Mouse (Mus musculus) adipocyte (in vitro differentiated cells): ENCODE data around the gene Igfbp4.

Experiments used
- DNase-seq: peaks from one replicate; pipeline ENCODE4 v3.0.0-alpha.2; 2016; ENCODE audit warnings: low spot score

Gene Igfbp4

GRCm38 (mm10) chr11:99080902-99081543 is 40.0 kb downstream of the Igfbp4 start:
- peak; percentile 61 for DNase-seq

- DNase-seq, result peak; percentile 76
Observed at GRCm38 (mm10) chr11:99081566-99081965, 40.5 kb downstream of the Igfbp4 start.

GRCm38 (mm10) chr11:99082098-99082497 is 41.1 kb downstream of the Igfbp4 start:
- DNase-seq, result peak; percentile 79

- DNase-seq, result peak; percentile 81
Observed at GRCm38 (mm10) chr11:99083516-99083915, 42.5 kb downstream of the Igfbp4 start.

DNA sequence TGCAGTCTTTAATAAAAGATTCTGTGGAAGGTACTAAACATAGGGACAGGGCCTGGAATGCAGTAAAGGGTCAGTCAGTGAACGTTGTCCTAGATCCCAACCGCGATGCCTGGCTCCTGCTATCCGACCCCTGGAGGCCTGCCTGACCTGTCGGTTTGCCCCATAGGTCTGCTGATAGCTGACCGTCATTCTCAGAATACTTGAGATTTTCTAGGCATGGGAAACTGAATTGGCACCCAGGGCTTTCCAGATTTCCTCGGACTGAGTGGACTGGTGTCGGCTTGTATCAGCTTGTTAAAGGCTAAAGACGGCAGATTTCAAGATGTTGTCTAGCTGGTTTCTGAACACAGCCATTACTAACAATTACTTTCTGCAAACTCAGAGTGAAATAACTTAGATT is 43.3 kb downstream of the Igfbp4 start:
- DNase-seq, result no peak

- DNase-seq, result no peak
Observed at GRCm38 (mm10) chr11:99088486-99088885, 47.4 kb downstream of the Igfbp4 start.

GRCm38 (mm10) chr11:99089077-99089601 is 48.1 kb downstream of the Igfbp4 start, which contains the start of gene Tns4:
Tns4 (minus strand) TSS chr11:99089306.
- DNase-seq, result no peak

GRCm38 (mm10) chr11:99090391-99090790 is 49.3 kb downstream of the Igfbp4 start:
- no peak for DNase-seq

GRCm38 (mm10) chr11:99091666-99092065 is 50.6 kb downstream of the Igfbp4 start:
- DNase-seq, result no peak

DNA sequence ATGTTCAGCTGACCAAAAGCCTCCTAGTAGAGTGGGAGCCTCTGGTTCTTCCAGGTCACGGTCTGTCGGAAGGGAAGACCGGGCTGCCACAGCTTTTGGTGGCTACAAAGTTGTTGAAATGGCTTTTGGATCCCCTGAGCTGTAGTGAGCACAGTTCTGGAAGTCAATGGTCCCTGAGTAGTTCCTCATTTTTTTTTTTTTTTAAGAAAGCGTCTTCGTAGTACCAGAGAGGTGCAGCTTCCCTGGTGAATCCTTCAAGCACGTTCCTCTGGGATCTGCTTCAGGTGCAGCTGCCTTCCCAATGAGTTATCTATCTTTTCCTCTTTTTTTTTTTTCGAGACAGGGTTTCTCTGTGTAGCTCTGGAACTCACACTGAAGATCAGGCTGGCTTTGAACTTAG is 52.7 kb downstream of the Igfbp4 start:
- no peak for DNase-seq

GRCm38 (mm10) chr11:99094911-99095676 is 54.0 kb downstream of the Igfbp4 start:
- no peak for DNase-seq

DNA sequence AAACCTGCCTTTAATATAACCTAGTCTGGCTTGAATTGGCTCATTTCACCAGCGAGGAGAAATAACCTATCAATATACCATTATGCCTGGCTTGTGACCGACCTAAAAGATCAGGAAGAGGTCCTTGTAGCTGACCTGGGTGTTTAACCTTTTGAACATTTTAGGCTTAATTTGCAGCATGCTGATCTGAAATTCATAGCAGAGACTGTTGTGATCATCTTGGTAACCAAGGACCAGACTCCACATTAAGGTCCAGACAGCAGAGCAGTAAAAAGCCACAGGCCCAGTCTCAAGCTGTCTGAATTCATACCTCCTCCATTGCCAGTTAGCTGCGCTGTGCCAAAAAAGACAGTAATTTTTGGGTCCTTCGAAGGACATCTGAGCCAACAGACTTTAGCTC is 54.7 kb downstream of the Igfbp4 start:
- DNase-seq, result no peak

GRCm38 (mm10) chr11:99096417-99096816 is 55.4 kb downstream of the Igfbp4 start:
- DNase-seq, result no peak

- DNase-seq, result no peak
Observed at GRCm38 (mm10) chr11:99096996-99097774, 56.1 kb downstream of the Igfbp4 start.

DNA sequence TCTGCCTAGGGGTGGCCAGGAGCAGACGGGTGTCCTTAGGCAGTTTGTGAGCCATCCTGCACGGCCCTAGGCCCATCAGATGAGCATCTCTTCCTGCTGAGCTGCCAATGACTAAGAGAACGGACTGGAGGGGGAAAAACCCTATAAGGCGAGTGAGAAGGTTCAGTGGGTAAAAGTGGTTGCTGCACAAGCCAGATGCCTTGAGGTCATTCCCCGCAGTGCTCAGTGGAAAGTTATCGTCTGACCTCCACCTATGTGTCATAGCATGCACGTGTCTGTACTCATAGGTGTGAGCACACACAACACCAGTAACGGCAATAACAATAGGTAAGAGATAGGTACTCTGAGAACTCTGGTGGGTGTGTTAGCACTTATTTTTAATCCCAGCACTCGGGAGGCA is 57.9 kb downstream of the Igfbp4 start:
- DNase-seq, result no peak

- DNase-seq, result no peak
Observed at GRCm38 (mm10) chr11:99099516-99099915, 58.5 kb downstream of the Igfbp4 start.

DNA sequence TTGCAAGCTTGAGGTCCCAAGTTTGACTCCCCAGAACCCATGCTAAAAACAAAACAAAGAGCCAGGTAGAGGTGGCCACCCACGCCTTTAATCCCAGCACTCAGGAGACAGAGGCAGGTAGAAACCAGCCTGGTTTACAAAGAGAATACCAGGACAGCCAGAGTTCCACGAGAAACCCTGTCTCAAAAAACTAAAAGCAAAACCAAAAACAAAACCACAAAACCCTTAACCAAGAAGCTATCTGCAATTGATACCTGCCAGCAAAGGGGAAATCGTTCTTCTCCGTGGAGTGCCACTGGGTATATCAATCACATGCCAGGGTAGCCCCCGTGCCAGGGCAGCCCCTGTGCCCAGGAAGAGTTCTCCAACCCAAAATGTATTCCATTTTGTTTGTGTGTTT is 59.2 kb downstream of the Igfbp4 start:
- DNase-seq, result no peak

GRCm38 (mm10) chr11:99101693-99102092 is 60.6 kb downstream of the Igfbp4 start:
- DNase-seq, result no peak

GRCm38 (mm10) chr11:99102575-99103270 is 61.7 kb downstream of the Igfbp4 start:
- no peak for DNase-seq
